Mouse (Mus musculus) lung, postnatal 36 days (tissue): Measurements from ENCODE around the gene Coro7.

ENCODE experiments used
- DNase-seq: peaks from one replicate; pipeline ENCODE4 v3.0.0; 2022; ENCODE audit warnings: mixed read lengths

Coro7 gene

GRCm38 (mm10) chr16:4646831-4647230, 32.7 kb downstream of the Coro7 start:
- DNase-seq: no peak

DNA sequence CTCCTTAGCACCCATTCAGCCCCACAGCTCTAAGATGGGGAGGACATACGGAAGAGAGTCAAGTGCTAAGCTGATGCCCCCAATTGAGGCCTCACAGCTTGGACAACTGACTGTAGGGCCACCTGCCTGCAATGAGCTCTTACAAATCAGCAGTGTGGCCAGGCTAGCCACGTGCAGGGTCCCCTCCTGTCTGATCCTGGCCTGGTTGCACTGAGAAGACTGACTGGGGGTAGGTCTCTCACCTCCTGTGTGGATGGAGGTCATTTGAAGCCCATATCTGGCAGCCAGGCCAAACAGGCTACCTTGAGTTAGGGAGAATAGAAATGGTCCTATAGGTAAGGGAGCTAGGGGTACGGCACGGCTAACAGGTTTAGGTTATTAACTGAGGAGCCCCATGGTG, 33.7 kb downstream of the Coro7 start:
- DNase-seq: no peak

DNA sequence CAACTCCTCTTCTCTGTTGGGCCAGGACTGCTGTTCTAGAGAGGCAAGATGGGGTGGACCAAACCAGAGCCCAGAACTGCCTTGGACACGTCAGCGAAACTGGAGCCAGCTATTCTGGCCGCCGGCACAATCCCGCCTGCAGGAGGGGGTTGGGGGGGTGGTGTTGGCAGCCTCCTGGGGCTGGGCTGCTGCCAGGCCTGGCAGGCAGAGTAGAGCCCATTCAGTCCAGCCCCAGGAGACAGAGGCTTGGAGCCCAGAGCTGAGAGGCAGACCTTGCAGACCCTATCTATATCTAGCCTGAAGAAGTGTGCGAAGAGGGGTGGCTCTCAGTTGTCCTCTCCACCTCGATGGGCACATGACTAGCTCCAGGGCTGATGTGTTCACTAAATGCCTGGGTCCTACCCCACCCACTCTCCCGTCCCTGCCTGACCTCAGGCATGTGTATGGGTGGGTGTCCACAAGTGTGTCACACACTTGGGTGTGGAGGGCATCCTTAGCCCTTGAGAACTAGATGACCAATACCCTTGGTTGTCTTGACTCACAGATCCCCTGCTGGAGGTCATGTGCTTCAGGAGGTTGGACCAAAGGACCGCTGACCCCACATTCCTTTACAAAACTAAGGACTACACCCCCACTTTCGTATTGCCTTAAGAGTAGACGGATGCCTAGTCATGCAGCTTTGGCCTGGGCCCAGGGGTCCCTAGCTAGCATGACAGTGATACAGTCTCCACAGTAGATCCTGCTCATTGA, 35.7 kb downstream of the Coro7 start:
- peak; percentile 91 for DNase-seq

DNA sequence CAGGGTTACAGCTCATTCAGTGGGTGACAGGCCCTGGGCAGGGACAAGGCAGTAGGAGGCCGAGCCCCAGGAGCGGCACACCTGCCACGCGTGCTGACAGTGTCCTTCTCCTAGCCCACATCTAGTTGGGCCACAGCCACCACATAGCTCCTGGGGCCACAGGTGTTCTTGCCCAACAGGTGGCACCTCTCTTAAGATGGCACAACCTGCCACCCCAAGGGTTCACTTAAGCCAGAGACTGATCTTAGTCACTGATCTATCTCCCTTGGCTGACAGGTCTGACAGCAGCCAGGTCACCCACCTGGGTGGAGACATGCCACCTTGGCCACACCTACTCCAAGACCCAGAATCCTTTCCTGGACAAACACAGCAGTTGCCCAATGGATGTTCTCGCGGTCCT, 36.6 kb downstream of the Coro7 start:
- DNase-seq: peak; percentile 51

GRCm38 (mm10) chr16:4642190-4642589, 37.4 kb downstream of the Coro7 start:
- peak; percentile 84 for DNase-seq

DNA sequence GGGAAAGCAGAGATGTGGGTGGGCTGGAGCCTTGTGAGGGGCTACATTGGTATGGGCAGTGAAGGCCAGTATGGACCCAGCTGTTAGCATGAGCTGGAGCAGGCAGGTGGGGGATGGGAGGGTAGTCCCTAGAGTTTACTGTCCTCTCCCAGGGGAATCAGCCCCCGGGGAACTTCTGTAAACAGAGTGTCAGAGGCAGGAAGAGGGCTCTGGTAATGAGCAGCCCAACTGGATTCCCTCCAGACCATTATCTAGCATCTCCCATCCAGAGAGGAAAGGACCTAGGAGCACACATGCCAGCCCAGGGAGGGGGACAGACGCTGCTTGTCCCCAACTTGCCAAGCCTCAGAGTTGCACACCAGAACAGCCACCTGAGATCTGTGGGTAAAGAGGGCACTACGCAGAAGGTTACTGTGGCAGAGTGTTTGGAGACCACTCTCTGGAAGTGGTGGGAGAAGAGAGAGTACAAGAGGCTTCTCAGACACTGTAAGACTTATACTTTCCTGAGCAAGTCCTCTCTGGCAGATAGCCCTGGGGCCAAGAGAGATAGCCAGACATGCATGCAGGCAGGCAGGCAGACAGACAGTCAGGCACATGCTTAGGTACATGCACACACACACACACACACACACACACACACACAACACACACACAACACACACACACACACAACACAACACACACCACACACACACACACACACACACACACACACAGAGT, 38.3 kb downstream of the Coro7 start:
- DNase-seq: peak; percentile 85

DNA sequence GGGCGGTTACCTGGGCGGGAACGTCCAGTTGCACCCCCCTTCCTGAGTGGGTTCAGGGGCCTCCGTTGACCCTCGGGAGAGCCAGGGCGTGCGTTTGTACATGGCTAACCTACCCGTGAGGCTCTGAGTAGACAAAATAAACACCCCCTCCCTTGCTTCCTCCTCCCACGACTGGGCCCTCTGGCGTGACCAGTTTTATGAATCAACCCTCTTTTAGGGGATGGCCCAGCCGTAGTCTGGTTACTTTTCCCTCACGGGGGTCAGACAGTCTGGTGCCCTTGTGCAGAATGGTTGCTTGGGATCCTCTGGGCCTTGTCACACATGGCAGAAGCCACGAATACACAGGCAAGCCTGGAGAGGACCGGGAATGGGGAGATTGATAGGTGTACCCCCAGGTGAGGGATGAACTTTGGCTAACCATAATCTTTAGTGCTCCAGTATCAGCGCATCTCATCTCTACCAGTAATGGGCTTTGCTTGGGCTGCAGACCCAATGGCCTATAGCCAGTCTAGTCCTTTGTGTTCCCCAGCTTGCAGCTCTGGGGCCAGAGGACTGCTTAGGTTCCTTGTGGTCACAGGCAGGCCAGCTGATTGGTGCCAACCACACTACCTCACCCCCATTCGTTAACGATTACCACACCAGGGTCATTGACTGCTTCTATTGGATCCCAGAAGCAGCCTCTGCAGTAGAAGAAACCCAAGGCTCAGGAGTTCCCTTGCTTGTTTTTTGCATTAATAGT, 39.1 kb downstream of the Coro7 start:
- peak; percentile 72 for DNase-seq

DNA sequence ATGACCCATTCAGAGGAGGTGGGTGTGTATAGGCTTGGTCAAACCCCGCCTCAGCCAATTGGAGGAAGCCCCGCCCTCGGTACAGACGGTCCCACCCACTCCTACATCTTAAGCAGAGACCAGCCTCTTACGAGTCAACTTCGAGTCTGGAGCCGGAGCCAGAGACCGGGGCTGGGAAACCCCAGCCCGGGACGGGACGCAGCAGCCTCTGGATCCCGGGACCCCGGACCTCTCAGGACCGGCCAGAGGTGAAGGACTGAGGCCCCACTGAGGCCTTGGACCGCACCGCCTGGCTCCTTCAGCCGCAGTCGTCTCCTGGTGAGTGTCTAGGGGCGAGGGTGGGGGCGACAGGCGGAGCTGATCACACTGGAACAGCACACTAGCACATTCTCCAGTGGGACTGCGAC, 39.7 kb downstream of the Coro7 start, which contains the start of the genes Vasn and Dnaja3:
Gene Vasn (plus strand): TSS at position 111 of the 407 bp plus-strand sequence.
Gene Dnaja3 (plus strand): TSS at position 159 of the 407 bp plus-strand sequence.
- DNase-seq: peak; percentile 97

- no peak for DNase-seq
These were observed 40.6 kb downstream of the Coro7 start for GRCm38 (mm10) chr16:4638891-4639390.

DNA sequence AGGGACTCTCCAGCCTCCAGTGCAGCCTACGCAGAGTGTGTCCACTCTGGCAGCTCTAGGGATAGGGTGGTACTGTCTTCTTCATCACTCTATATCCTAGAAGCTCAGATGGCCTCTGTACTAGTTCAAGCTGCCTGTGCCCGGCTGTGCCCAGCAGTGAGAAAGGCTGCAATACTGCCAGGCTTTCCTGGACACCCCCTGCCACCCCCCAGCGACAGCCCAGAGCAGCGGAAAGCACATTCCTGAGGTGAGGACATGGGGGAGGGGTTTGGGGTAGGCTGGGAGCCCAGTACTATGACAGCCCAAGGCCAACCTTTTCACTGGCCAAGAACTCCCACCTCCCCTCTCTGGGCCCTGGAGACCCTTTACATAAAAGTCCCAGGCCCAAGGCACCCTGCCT, 43.8 kb downstream of the Coro7 start:
- DNase-seq: no peak

- no peak for DNase-seq
These were observed 44.9 kb downstream of the Coro7 start for GRCm38 (mm10) chr16:4634681-4635080.

DNA sequence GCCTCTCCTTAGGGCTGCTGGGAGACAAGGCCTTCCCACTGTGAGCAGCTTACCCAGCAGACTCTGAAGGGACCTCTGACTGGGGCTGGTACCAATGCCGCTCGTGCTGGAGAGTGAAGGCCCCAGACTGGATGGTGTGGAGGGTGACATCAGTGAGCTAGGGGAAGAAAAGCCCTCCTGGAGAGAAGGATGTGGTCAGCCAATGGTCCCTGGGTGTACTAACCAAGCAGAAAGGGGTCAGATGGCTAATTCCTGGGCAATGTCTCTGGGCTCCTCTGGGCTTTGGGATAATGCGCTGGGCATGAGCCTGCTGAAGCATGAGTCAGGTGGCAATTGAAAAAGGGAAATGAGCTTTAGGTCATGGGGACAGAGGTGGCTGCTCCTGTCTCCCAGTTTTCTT, 45.9 kb downstream of the Coro7 start:
- no peak for DNase-seq

GRCm38 (mm10) chr16:4632050-4632449, 47.5 kb downstream of the Coro7 start:
- peak; percentile 77 for DNase-seq

GRCm38 (mm10) chr16:4629950-4630349, 49.6 kb downstream of the Coro7 start:
- peak; percentile 90 for DNase-seq

DNA sequence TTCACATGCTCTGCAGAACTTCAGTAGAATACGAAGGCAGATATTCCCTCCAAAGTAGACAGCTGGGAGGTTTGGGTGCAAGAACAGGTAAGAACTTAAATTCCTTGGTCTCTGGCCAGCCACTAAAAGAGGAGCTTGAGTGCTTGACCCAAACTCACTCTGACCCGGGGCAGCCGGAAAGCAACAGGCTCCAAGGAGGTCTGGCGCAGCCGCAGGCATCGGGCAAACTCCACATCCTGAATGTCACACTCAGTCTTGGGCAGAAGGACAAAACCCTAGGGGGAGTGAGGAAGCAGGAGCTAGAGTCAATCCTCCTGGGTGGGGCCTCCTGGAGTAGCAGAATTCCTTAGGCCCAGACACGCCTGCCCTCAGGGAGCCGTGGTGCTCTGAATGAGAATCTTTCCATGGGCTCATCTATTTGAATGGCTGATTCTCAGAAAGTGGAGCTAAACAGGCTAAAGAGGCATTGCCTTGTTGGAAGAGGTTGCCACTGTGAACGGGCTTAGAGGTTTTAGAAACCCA, 50.6 kb downstream of the Coro7 start:
- DNase-seq: no peak

GRCm38 (mm10) chr16:4627105-4627504, 52.5 kb downstream of the Coro7 start:
- DNase-seq: no peak

GRCm38 (mm10) chr16:4624481-4625110, 55.0 kb downstream of the Coro7 start, which contains the start of gene Pam16:
TSS of gene Pam16 (minus strand) at chr16:4624988.
- DNase-seq: peak; percentile 95

- DNase-seq: no peak
These were observed 55.5 kb downstream of the Coro7 start for GRCm38 (mm10) chr16:4624074-4624473.

GRCm38 (mm10) chr16:4616829-4617228, 62.7 kb downstream of the Coro7 start:
- no peak for DNase-seq

DNA sequence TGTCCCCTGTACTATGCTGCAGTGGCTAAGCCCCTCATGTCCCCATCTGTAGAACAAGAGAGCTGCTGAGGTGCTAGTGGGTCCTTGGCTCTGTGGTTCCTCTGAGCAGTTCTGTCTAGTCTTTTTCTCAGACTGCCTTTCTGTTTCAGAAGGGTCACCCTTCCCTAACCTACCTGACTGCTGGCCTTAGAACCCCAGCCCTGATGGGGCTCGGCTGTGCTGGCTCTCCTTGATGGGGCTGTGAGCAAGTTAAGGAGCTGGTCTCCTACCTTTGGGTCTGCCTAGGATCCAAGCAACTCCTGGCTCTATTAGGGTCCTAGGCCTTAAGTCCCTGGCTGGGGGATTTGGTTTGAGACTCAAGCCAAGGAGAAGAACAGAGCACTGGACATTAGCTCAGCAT, 64.3 kb downstream of the Coro7 start:
- DNase-seq: no peak

- no peak for DNase-seq
These were observed 64.9 kb downstream of the Coro7 start for GRCm38 (mm10) chr16:4614639-4615038.

DNA sequence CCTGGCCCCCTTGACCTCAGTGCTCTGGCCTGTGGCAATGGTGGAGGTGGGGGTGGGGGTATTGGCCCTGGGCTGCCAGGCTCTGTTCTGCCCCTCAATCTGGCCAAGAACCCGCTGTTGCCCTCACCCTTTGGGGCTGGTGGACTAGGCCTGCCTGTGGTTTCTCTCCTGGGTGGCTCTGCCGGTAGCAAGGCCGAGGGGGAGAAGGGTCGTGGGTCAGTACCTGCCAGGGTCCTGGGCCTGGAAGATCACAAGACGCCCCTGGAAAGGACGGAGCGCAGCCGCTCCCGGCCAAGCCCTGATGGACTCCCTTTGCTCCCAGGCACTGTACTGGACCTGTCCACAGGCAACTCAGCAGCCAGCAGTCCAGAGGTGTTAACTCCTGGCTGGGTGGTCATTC, 65.8 kb downstream of the Coro7 start:
- no peak for DNase-seq
